Mouse (Mus musculus): ENCODE measurements around the gene Fbxw7. TPM values are rescaled to one million over a fixed set of nuclear protein-coding genes. Genes with fewer than 3 reads are reported as not detected.

Fbxw7 gene
- 100 to 1,000 TPM; 240 to 267 TPM for total RNA-seq (2021)
- long read RNA-seq, experiment 1, full-length matches to known transcripts = 82 of 136 reads
- long read RNA-seq, experiment 1, partial matches to known transcripts = 45 of 136 reads
- long read RNA-seq, experiment 1, other reads (novel, unspliced or antisense) = 9 of 136 reads
- long read RNA-seq, experiment 2, full-length matches to known transcripts = 87 of 130 reads
- long read RNA-seq, experiment 2, partial matches to known transcripts = 22 of 130 reads
- long read RNA-seq, experiment 2, other reads (novel, unspliced or antisense) = 21 of 130 reads

DNA sequence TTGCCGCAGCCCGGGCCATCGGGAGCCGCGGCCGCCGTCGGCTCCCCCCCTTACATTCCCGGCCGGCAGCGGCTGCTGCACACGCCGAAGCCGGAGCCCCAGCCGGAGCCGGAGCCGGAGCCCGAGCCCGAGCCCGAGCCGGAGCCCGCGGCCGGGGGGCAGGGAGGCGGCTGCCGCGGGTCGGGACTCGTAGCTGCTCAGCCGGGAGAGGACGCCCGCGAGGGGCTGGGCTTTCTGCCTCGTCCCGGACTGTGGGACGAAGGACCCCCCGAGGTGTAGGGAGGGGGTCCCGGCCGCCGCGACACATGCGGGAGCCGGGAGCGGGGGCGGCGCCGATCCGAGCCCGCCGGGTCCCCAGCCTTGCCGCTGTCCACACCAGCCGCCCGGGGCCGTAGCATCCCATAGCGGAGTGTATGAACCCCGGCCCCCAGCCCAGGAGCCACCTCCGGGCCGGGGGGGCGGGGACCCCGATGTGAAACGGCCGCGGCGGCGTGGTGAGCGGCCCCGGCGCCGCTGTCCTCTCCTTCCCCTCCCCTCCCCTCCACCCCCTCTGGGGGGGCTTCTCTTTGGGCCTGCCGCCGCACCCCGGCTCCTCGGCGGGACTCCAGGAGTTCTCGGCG lies at the start of gene Fbxw7:
Fbxw7 (plus strand) TSS at position 507 of the 620 bp plus-strand sequence.
- no peak for DNase-seq (ENCODE audit: low spot score in 2 of 2)
- intact Hi-C loops (cut with DNase I) = no loop called here

- intact Hi-C loops (cut with DNase I) = no loop called here
- no peak for DNase-seq (ENCODE audit: low spot score in 2 of 2)
Observed at GRCm38 (mm10) chr3:84768940-84769339, 46.1 kb upstream of the Fbxw7 start.

DNA sequence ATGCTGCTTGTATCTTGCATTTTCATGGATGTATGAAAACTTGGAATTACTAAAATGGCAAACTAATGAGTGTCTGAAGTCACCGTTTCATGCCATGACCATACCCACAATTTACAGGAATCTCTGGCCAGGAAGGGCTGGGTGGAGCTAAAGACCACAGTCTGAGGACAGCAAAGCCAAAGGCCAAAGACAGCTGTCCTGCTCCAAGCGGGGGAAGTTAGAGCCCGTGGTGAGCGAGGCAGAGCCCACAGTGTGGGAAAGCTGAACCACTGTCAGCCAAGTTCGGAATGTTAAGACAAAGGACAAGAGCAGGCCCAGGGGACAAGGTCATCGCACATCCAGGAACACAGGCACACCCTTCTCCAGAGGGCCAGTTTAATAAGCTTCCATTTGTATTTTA lies 45.7 kb upstream of the Fbxw7 start:
- intact Hi-C loops (cut with DNase I) = no loop called here
- no peak for DNase-seq (ENCODE audit: low spot score in 2 of 2)

DNA sequence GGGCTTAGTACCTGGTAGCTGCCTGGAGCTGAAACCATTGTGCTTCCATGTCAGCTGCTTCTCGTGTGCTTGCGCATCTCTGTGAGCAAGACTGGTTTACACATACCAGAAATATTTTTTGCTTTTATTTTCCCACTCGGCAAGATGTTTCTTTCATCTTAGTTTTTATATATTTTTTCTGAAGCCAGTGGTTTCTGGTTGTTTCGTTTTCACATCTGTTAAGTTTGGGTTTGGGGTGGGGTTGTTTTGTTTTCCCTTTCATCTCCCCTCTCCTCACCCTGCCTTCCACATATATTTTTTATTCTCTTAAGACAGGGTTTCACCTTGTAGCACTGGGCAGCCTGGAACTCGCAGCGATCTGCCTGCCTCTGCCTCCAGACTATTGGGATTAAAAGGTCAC lies 44.5 kb upstream of the Fbxw7 start:
- intact Hi-C loops (cut with DNase I) = no loop called here
- DNase-seq (ENCODE audit: low spot score in 2 of 2) = no peak

- DNase-seq (ENCODE audit: low spot score in 2 of 2) = no peak
- intact Hi-C loops (cut with DNase I) = no loop called here
Observed at GRCm38 (mm10) chr3:84771980-84772379, 43.1 kb upstream of the Fbxw7 start.

DNA sequence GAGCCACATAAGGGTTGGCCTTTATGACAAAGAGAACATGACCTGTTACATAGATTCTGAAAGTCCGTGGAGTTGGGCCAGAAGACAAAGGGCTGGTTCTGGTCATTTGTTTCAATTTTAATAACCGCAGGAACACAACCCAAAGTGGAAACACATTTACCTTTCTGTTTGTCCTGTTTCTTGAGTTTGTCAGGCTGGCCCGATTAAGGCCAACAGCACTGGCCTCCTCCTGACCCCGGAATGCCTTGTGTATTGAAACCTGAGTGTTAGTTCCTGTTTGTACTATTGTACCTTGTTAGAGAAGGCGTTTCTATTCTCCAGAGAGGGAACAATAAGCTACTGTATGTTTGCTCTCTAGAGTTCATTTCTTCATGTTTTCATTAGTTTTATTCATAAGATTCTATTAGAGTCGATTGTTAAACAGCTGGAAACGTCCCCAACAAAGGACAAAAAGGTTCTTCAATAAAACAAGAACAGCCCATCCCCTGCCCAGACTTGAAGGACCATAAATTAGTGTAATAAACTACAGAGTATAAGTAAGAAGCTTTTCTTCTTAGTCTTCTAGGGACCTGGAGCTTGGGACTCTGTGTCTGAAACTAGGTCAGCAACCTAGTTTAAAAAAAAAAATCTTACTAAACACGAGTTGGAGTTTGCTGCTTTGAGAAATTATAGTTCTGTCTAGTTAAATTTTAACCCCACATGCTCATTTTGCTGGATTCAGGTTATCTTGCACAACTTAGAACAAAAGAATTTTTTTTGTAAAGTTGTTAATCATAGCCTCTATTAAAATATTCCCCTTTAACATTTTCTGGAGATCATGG lies 40.6 kb upstream of the Fbxw7 start:
- intact Hi-C loops (cut with DNase I) = no loop called here
- no peak for DNase-seq (ENCODE audit: low spot score in 2 of 2)

DNA sequence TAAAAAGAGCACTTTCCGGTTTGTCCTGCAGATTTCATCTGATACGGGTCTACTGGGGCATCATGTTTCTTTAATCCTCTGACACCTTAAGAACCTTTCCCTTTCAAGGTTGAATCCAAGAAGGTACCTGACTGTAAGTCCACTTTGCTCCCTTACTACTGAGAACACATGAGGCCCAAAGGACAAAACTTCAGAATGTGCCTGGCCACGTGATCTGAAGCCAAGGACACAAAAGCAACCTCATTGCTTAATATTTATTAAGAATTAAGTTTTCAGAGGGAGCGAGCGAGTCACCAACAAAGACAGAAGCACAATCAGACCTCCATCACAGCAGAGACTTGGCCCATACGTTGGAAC lies 40.0 kb upstream of the Fbxw7 start:
- intact Hi-C loops (cut with DNase I) = no loop called here
- no peak for DNase-seq (ENCODE audit: low spot score in 2 of 2)

GRCm38 (mm10) chr3:84775577-84775976 lies 39.5 kb upstream of the Fbxw7 start:
- intact Hi-C loops (cut with DNase I) = no loop called here
- no peak for DNase-seq (ENCODE audit: low spot score in 2 of 2)

DNA sequence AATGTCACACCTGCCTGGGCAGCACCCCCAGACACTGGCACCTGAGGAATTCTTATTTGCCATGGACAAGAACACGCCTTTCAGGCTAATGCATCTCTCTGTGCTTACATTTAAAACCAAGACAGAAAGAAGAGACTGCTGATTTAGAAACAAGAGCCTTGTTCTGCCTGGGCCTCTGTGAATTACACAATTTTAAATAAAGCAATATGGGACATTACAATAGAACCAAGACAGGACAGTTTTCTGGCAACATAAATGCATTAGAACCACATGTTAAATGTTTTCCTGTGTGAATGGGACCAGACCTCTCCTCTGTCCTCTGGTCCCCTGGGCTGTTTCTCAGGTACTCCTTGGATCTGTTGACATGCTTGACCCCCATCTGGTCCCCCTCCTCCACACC lies 39.0 kb upstream of the Fbxw7 start:
- DNase-seq (ENCODE audit: low spot score in 2 of 2) = no peak
- intact Hi-C loops (cut with DNase I) = no loop called here

DNA sequence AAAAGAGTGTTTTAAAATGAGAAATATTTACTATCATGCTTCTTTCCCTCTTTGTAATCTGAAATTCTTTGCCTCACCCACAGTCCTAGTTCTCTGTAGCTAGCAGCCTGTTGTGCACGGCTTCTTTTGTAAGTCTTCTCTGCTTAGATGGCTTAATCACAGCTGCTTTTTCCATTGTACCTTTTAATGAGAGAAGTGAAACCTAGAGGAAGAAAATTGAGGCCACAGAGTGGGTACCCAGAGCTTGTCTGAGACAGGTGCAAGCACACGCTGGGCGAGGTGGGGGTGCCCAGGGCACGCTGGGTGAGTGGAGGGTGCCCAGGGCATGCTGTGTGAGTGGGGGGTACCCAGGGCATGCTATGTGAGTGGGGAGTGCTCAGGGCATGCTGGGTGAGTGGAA lies 27.2 kb upstream of the Fbxw7 start:
- intact Hi-C loops (cut with DNase I) = no loop called here
- no peak for DNase-seq (ENCODE audit: low spot score in 2 of 2)

DNA sequence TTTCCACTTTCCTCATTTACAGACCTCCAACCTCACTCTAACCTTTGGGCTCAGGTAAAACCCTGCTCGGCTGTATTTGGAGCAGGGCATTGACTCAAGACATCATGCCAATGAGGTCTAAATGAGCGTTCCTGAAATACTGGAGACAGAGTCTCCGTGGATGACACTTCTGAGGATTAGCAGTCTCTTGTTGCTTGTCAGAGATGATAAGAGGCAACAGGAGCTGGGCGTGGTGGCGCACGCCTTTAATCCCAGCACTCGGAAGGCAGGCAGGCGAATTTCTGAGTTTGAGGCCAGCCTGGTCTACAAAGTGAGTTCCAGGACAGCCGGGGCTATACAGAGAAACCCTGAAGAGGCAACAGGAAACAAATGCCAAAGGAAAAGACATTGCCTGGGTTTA lies 11.0 kb upstream of the Fbxw7 start:
- intact Hi-C loops (cut with DNase I) = no loop called here

GRCm38 (mm10) chr3:84806206-84806605 lies 8.9 kb upstream of the Fbxw7 start:
- no peak for DNase-seq (ENCODE audit: low spot score in 2 of 2)
- intact Hi-C loops (cut with DNase I) = no loop called here

More for the DNA sequence above, 11.0 kb upstream of the Fbxw7 start:
- no peak for DNase-seq (ENCODE audit: low spot score in 2 of 2)

DNA sequence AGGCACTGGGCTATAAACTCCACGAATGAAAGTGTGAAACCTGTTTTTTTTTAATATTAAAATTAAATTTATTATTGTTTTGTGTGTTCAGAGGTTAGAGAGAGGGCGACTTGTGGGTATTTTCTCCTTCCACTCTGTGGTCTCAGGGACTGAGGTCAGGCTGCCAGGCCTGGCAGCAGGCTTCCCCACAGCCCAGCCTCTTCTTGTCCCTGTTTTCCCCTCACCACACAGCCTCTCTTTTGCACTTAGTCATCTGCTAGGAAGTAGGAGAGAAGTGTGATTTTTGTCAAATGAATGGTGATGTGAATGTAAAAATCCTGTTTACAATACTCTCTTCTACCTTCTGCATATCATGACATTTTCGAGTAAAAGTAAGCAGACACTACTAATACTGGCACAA lies 7.2 kb upstream of the Fbxw7 start:
- intact Hi-C loops (cut with DNase I) = no loop called here

GRCm38 (mm10) chr3:84808906-84809305 lies 6.2 kb upstream of the Fbxw7 start:
- intact Hi-C loops (cut with DNase I) = no loop called here
- no peak for DNase-seq (ENCODE audit: low spot score in 2 of 2)

More for the DNA sequence above, 7.2 kb upstream of the Fbxw7 start:
- no peak for DNase-seq (ENCODE audit: low spot score in 2 of 2)

- no peak for DNase-seq (ENCODE audit: low spot score in 2 of 2)
- intact Hi-C loops (cut with DNase I) = no loop called here
Observed at GRCm38 (mm10) chr3:84810803-84811202, 4.3 kb upstream of the Fbxw7 start.

DNA sequence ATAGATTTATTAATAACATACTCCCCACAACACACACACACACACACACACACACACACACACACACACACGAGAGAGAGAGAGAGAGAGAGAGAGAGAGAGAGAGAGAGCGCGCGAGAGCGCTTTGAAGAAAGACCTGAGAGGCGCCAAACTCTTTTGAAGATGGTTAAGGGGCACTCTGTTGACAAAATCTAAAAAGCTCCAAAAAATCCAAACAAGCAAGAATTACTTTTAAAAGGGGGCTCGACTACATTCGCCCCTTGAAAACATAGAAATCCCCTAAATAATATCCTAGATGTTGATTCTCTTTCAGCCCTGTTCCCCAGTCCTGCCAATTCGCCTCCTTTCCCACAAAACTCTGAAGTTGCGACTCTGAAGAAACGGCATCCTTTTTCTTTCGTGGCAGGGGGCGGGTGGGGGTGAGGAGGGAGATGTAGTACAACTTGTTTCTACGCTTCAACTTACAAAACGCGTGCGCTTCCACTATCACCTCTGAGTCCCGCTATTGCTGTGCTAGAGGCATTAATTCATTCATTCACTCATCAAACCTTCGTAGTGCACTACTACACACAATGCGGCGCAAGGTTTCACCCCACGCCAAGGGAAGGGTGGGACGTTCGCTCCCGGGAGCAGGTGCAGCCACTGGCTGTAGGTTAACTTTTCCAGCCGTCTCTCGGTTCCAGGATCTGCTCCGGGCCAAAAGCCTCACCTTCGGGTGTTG lies 1.5 kb upstream of the Fbxw7 start:
- intact Hi-C loops (cut with DNase I) = no loop called here
- no peak for DNase-seq (ENCODE audit: low spot score in 2 of 2)

- intact Hi-C loops (cut with DNase I) = no loop called here
- DNase-seq (ENCODE audit: low spot score in 2 of 2) = peak; percentile 99 to 100
Observed at GRCm38 (mm10) chr3:84814157-84814761, 809 bp upstream of the Fbxw7 start.

DNA sequence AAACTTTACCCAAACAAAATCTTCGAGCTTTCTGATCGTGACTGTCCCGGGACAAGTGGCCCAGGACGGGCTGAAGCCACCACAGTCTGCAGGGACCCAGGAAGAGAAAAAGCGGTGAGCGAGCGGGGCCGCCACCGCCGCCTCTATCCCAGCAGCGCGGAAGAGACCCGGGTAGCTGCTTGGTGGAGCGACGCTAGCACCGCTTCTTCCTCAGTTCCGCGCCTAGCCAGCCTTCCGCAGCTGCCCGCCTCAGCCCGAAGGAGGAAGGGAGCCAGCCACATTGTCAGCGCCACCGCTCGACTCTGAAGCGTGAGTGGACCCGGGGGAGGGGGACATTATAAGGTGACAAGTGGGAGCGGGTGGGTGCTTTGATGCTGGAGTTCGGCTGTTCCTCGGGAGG lies 393 bp downstream of the Fbxw7 start:
- peak; percentile 27 to 65 for DNase-seq (ENCODE audit: low spot score in 2 of 2)
- intact Hi-C loops (cut with DNase I) = no loop called here

GRCm38 (mm10) chr3:84816951-84817350 lies 1.9 kb downstream of the Fbxw7 start:
- intact Hi-C loops (cut with DNase I) = no loop called here
- DNase-seq (ENCODE audit: low spot score in 2 of 2) = no peak
